Mouse (Mus musculus) CH12.LX (cell line): ENCODE measurements around the gene Rps12-ps3. TPM values are rescaled to one million over a fixed set of nuclear protein-coding genes. Genes with fewer than 3 reads are reported as not detected.

Source experiments
- DNase-seq: peaks from one replicate; pipeline ENCODE4 v3.0.0-alpha.2; 2013; ENCODE audit errors: extremely low read depth
- H3K27ac ChIP-seq: 2 replicates; pipeline ENCODE4 v1.5.1; 2012; ENCODE audit warnings: low read depth, mild to moderate bottlenecking, control low read depth, moderate library complexity; ENCODE audit not compliant: insufficient read depth
- H3K27me3 ChIP-seq: replicated peaks from 2 replicates; pipeline ENCODE3; 2012; ENCODE audit warnings: inconsistent platforms
- H3K36me3 ChIP-seq, 2 experiments: replicated peaks in 1 of 2; 2 replicates each; pipeline versions ENCODE3 to v1.6.1; 2012; ENCODE audit warnings: inconsistent platforms in 1 of 2, low read length in 1 of 2, mild to moderate bottlenecking in 1 of 2, mixed read lengths in 1 of 2, moderate library complexity in 1 of 2; ENCODE audit not compliant: control insufficient read depth in 1 of 2, insufficient read depth in 1 of 2
- H3K4me1 ChIP-seq, 2 experiments: 2 replicates each; pipeline ENCODE4 v1.6.1; 2012; ENCODE audit warnings: inconsistent platforms in 1 of 2, moderate library complexity in 1 of 2; ENCODE audit not compliant: insufficient read depth in 2 of 2, control insufficient read depth in 1 of 2
- H3K4me2 ChIP-seq: 2 replicates; pipeline ENCODE4 v1.6.1; 2012; ENCODE audit warnings: low read depth, mild to moderate bottlenecking, control low read depth; ENCODE audit not compliant: poor library complexity, insufficient read depth, severe bottlenecking
- H3K4me3 ChIP-seq, 3 experiments: fragments of 150-350 bp in 1 of 3; sonication (generic) in 1 of 3; replicated peaks in 1 of 3; 2 replicates each; pipeline versions ENCODE3 to v1.5.1; 2011 to 2012; ENCODE audit warnings: low read depth in 2 of 3, low read length in 2 of 3, mild to moderate bottlenecking in 2 of 3, moderate library complexity in 2 of 3, control low read depth in 1 of 3, improper control_type of control experiment in 1 of 3, inconsistent platforms in 1 of 3, mixed read lengths in 1 of 3; ENCODE audit not compliant: poor library complexity in 1 of 3
- H3K79me2 ChIP-seq: replicated peaks from 2 replicates; pipeline ENCODE4 v1.6.1; 2012; ENCODE audit warnings: mild to moderate bottlenecking, moderate library complexity; ENCODE audit not compliant: control insufficient read depth, poor library complexity, insufficient read depth, severe bottlenecking; ENCODE audit errors: extremely low read depth
- H3K9ac ChIP-seq: 2 replicates; pipeline ENCODE4 v1.6.1; 2012; ENCODE audit warnings: low read depth, mild to moderate bottlenecking, control low read depth, moderate library complexity; ENCODE audit not compliant: insufficient read depth
- H3K9me3 ChIP-seq: replicated peaks from 2 replicates; pipeline ENCODE3; 2012; ENCODE audit warnings: low read length, inconsistent platforms, mixed read lengths
- CTCF ChIP-seq, 2 experiments: IDR thresholded peaks in 1 of 2; conservative IDR thresholded peaks in 1 of 2; 2 replicates each; pipeline ENCODE4 v1.5.1; 2011 to 2012; ENCODE audit warnings: low read depth in 2 of 2, low read length in 2 of 2, improper control_type of control experiment in 1 of 2, inconsistent platforms in 1 of 2, mild to moderate bottlenecking in 1 of 2, moderate library complexity in 1 of 2
- ELF1 ChIP-seq: IDR thresholded peaks from 2 replicates; pipeline ENCODE4 v1.6.1; 2014; ENCODE audit warnings: low read depth, mild to moderate bottlenecking, inconsistent platforms, low read length, improper control_type of control experiment
- GABPA ChIP-seq: IDR thresholded peaks from 2 replicates; pipeline ENCODE4 v1.6.1; 2012; ENCODE audit warnings: low read depth, low read length, improper control_type of control experiment, inconsistent platforms; ENCODE audit not compliant: insufficient replicate concordance
- HCFC1 ChIP-seq: IDR thresholded peaks from 2 replicates; pipeline ENCODE4 v1.6.1; 2012; ENCODE audit warnings: low read depth, mild to moderate bottlenecking, inconsistent platforms, low read length, improper control_type of control experiment
- MAFK ChIP-seq: IDR thresholded peaks from 2 replicates; pipeline ENCODE4 v1.6.1; 2011; ENCODE audit warnings: low read length, improper control_type of control experiment; ENCODE audit not compliant: insufficient replicate concordance
- MAX ChIP-seq: IDR thresholded peaks from 2 replicates; pipeline ENCODE4 v1.6.1; 2011; ENCODE audit warnings: low read length, improper control_type of control experiment
- MAZ ChIP-seq: IDR thresholded peaks from 2 replicates; pipeline ENCODE4 v1.6.1; 2012; ENCODE audit warnings: low read depth, mild to moderate bottlenecking, inconsistent platforms, low read length, improper control_type of control experiment, moderate library complexity
- NELFE ChIP-seq: IDR thresholded peaks from 2 replicates; pipeline ENCODE4 v1.6.1; 2011; ENCODE audit warnings: low read depth, low read length, improper control_type of control experiment
- NRF1 ChIP-seq: IDR thresholded peaks from 2 replicates; pipeline ENCODE4 v1.6.1; 2014; ENCODE audit warnings: low read depth, mild to moderate bottlenecking, inconsistent platforms, low read length, improper control_type of control experiment, moderate library complexity
- PAX5 ChIP-seq: IDR thresholded peaks from 2 replicates; pipeline ENCODE4 v1.6.1; 2012; ENCODE audit warnings: low read length, inconsistent platforms, mixed read lengths
- POLR2AphosphoS2 ChIP-seq: IDR thresholded peaks from 2 replicates; pipeline ENCODE4 v1.6.1; 2011; ENCODE audit warnings: low read depth, low read length, improper control_type of control experiment
- RCOR1 ChIP-seq: conservative IDR thresholded peaks from 2 replicates; pipeline ENCODE4 v1.6.1; 2012; ENCODE audit warnings: low read depth, mild to moderate bottlenecking, inconsistent platforms, low read length, improper control_type of control experiment
- SIN3A ChIP-seq: IDR thresholded peaks from 2 replicates; pipeline ENCODE4 v1.6.1; 2012; ENCODE audit warnings: low read length, improper control_type of control experiment, inconsistent platforms
- ZKSCAN1 ChIP-seq: IDR thresholded peaks from 2 replicates; pipeline ENCODE4 v1.6.1; 2012; ENCODE audit warnings: low read depth, inconsistent platforms, low read length, improper control_type of control experiment, borderline replicate concordance
- ZMIZ1 ChIP-seq: IDR thresholded peaks from 2 replicates; pipeline ENCODE4 v1.6.1; 2012; ENCODE audit warnings: low read depth, mild to moderate bottlenecking, inconsistent platforms, low read length, improper control_type of control experiment
- ZNF384 ChIP-seq: IDR thresholded peaks from 2 replicates; pipeline ENCODE4 v1.6.1; 2012; ENCODE audit warnings: low read depth, low read length, improper control_type of control experiment, inconsistent platforms
- dilution Hi-C: fragments of 300-500 bp; cut with MboI; formaldehyde crosslinking; loops from 2 replicates; pipeline ENCODE4 v1.14.3; 2020; ENCODE audit warnings: low sequenced_read_pairs; ENCODE audit not compliant: extremely low pct_unique_long_range_greater_than_20kb, extremely low pct_ligation_motif_present
- in situ Hi-C: fragments of 300-500 bp; cut with MboI; formaldehyde crosslinking; loops from 3 replicates; pipeline ENCODE4 v1.14.3; 2019; ENCODE audit warnings: low sequenced_read_pairs, low pct_ligation_motif_present, low pct_unique_long_range_greater_than_20kb, mixed read lengths
- polyA plus RNA-seq: library from polyadenylated mRNA; unstranded; fragments of >175 nt; gene quantifications from 2 replicates; pipeline ENCODE4 v1.2.1, GENCODE M21; 2012; ENCODE audit warnings: low read depth; ENCODE audit not compliant: insufficient read length
- total RNA-seq, 2 experiments: library from RNA; depleted of rRNA; stranded (reverse); fragments of 300-350 nt in 1 of 2; fragments of >200 nt in 1 of 2; gene quantifications; 2 replicates each; pipeline ENCODE4 v1.2.3; 2012 to 2014

The Rps12-ps3 gene
- total and polyA plus RNA-seq, 3 experiments, result 567 to 3,509 (median 1,885) TPM

DNA sequence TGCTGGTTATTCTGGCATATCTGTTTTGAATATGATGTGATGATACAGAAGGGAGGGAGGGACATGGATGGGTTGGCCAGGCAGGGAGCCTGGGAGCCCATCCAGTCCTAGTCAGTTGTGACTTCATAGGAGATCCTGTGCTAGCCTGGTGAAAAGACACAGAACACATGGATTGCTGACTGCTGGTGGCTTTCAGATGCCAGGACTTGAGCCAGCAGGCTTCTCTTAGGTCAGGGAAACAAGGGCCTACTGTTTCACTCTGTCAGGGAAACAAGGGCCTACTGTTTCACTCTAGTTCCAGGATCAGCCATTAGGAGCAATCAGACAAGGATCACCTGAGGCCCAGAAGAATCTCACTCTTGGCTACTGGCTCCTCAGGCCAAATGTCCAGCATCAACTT is 41.2 kb upstream of the Rps12-ps3 start:
- in situ Hi-C loops (no loop called here), dilution Hi-C loops (no loop called here)
- Histone ChIP-seq H3K27ac (no peak overlapping the region), H3K27me3 (no peaks in the 10 kb centered on the region), H3K79me2 (no peaks in the 10 kb centered on the region), H3K4me3 (no peak overlapping the region), H3K36me3 (peaks cover 0 to 12% of the 10 kb centered on the region in 2 experiments), H3K9me3 (peaks cover 5% of the 10 kb centered on the region), H3K4me2 (no peak overlapping the region), H3K9ac (no peak overlapping the region), H3K4me1 (no peaks in the 10 kb centered on the region)
- no peak for DNase-seq
- TF ChIP-seq MAFK (no peak), ZMIZ1 (no peak), MAZ (no peak), POLR2AphosphoS2 (no peak), GABPA (no peak), ELF1 (no peak)

DNA sequence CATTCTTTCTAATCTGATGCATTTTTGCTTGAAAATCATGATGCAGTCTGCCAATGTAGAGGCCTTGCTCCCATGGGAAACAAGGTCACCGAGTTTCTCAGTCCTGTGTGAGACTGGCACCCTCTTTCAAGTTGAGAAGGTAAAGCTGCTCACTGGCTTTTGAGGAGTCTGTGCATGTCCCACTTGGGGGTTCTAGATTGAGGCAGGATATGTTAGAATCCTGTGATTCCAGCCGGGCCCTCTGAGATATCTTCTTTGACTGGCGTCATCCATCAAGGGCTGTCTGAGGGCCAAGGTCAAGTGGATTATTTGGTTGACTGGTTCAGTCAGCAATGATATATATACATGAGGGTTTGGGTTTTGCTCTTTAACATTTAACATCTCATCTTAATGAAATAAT is 40.1 kb upstream of the Rps12-ps3 start:
- Histone ChIP-seq H3K79me2 (no peaks in the 10 kb centered on the region), H3K4me2 (no peak overlapping the region), H3K9ac (no peak overlapping the region), H3K4me3 (no peak overlapping the region), H3K36me3 (peaks cover 0 to 17% of the 10 kb centered on the region in 2 experiments)
- no peak for DNase-seq
- no peak for TF ChIP-seq PAX5
- TF ChIP-seq, all 38 proteins: peak for 0
- in situ Hi-C loops, result no loop called here
- dilution Hi-C loops, result no loop called here
- Histone ChIP-seq H3K27ac (no peak overlapping the region), H3K4me1 (no peaks in the 10 kb centered on the region), H3K27me3 (no peaks in the 10 kb centered on the region), H3K9me3 (peaks cover 5% of the 10 kb centered on the region)

DNA sequence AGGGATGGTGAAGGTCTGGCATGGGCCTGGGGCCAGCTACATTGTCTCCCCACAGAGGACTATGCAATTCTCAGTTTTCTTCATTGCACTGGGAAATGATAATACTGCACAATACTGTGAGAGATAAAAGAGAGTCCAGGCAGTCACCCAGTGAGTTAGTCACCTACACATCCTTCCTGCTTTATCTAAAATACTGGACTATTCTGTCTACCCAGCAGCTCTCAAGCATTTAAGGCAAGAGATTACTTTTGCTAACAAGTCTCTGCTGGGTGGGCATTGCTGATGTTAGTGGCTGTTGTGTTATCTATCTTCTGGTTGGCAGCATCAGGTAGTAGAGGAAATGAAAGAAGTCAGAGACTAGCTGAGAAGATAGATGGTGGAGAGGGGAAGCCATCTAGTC is 33.0 kb upstream of the Rps12-ps3 start:
- no peak for DNase-seq
- dilution Hi-C loops, result no loop called here
- no peaks in the 10 kb centered on the region for H3K27me3 ChIP-seq
- TF ChIP-seq MAX (no peak), CTCF (conservative IDR thresholded peaks at IDR 0.05 in 1 of 2, IDR thresholded peaks at IDR 0.05 in 1 of 2; ENCODE audit: low read depth in 2 of 2, low read length in 2 of 2) (no peak), HCFC1 (no peak), GABPA (no peak), NELFE (no peak), ZKSCAN1 (no peak), SIN3A (no peak), RCOR1 (no peak), ZNF384 (no peak), NRF1 (no peak)
- TF ChIP-seq, all 38 proteins: peak for 0
- Histone ChIP-seq H3K79me2 (no peaks in the 10 kb centered on the region), H3K27ac (no peak overlapping the region), H3K36me3 (peaks cover 0 to 18% of the 10 kb centered on the region in 2 experiments), H3K4me1 (no peaks in the 10 kb centered on the region), H3K9me3 (no peaks in the 10 kb centered on the region), H3K4me3 (no peak overlapping the region), H3K4me2 (no peak overlapping the region), H3K9ac (no peak overlapping the region)
- in situ Hi-C loops, result no loop called here
